Mouse (Mus musculus): ENCODE data around the gene Acsbg2. TPM values are rescaled to one million over a fixed set of nuclear protein-coding genes. Genes with fewer than 3 reads are reported as not detected.

The Acsbg2 gene
- total RNA-seq (2023): not detected

GRCm38 (mm10) chr17:56874237-56874636, at the start of gene Acsbg2:
Acsbg2 (minus strand) TSS chr17:56874447.

DNA sequence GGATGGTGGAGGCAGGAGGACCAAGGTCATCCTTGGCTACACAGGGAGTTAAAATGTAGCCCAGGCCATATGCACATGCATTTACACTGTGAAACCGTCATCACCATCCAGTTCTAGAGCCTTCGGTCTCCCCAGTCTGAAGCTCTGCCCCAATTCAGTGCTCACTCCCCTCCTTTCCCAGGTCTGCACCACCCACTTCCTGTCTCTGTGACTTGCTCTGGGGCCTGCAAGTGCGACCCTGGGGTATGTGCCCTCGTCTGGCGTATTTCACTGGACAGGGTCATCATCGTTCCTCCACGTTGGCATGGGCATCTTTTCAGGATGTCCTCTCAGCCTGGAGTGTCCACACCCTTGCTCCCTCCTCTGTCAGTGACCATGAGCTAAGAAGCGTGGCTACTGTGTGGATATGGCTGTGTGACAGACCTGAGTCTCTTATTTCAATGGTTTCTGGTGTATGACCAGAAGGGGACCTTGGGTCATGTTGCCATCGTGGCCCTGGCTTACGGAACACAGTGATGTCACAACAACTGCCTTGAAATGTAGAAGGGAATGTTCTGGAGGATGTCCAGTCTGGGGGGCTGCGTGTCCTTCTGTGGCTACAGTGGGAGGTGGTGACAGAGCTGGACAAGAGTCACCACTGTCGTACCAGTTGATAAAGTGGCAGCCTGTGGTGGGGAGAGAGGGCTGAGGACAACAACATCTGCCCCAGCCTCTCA, 847 bp upstream of the Acsbg2 start, which contains the start of gene 1700061G19Rik:
TSS of gene 1700061G19Rik (plus strand) at position 542 of the 716 bp plus-strand sequence.

GRCm38 (mm10) chr17:56830411-56831110, 43.7 kb downstream of the Acsbg2 start, which contains the start of gene Rfx2:
Rfx2 (minus strand) TSS chr17:56831013.

Other genes with a start within 250 kb of the Acsbg2 start
- gene Lonp1, start 247.6 kb downstream of the Acsbg2 start, total RNA-seq (2023): 47.3 TPM
- not detected for gene Catsperd, start 246.3 kb downstream of the Acsbg2 start, total RNA-seq (2023)
- gene Ranbp3, start 201.2 kb downstream of the Acsbg2 start, total RNA-seq (2023): 111 TPM
- gene Ndufa11, start 156.7 kb downstream of the Acsbg2 start, total RNA-seq (2023): 51.5 TPM
- gene Vmac, start 156.4 kb downstream of the Acsbg2 start, total RNA-seq (2023): 9.6 TPM
- not detected for gene Nrtn, start 116.9 kb downstream of the Acsbg2 start, total RNA-seq (2023)
- 60.0 TPM for gene Dus3l, start 109.7 kb downstream of the Acsbg2 start, total RNA-seq (2023)
- gene Prr22, start 104.2 kb downstream of the Acsbg2 start, total RNA-seq (2023): 2.1 TPM
- 21.6 TPM for gene Rfx2, start 43.4 kb downstream of the Acsbg2 start, total RNA-seq (2023)
- gene 1700061G19Rik, start 1.0 kb upstream of the Acsbg2 start, total RNA-seq (2023): 2.1 TPM
- 49.0 TPM for gene Mllt1, start 61.0 kb upstream of the Acsbg2 start, total RNA-seq (2023)
- gene Acer1, start 107.7 kb upstream of the Acsbg2 start, total RNA-seq (2023): not detected
- 27.6 TPM for gene Clpp, start 115.9 kb upstream of the Acsbg2 start, total RNA-seq (2023)
- 12.2 TPM for gene Alkbh7, start 122.9 kb upstream of the Acsbg2 start, total RNA-seq (2023)
- gene Pspn, start 125.6 kb upstream of the Acsbg2 start, total RNA-seq (2023): not detected
- gene Gtf2f1, start 136.8 kb upstream of the Acsbg2 start, total RNA-seq (2023): 70.0 TPM
- not detected for gene Gm17949, start 137.0 kb upstream of the Acsbg2 start, total RNA-seq (2023)
- gene Khsrp, start 157.1 kb upstream of the Acsbg2 start, total RNA-seq (2023): 116 TPM
- gene Slc25a41, start 167.2 kb upstream of the Acsbg2 start, total RNA-seq (2023): not detected
- 2.2 TPM for gene Crb3, start 184.7 kb upstream of the Acsbg2 start, total RNA-seq (2023)
- gene Slc25a23, start 185.4 kb upstream of the Acsbg2 start, total RNA-seq (2023): 22.2 TPM
- gene Dennd1c, start 204.1 kb upstream of the Acsbg2 start, total RNA-seq (2023): 160 TPM
- 1.5 TPM for gene Tubb4a, start 213.3 kb upstream of the Acsbg2 start, total RNA-seq (2023)
- gene Tnfsf9, start 230.9 kb upstream of the Acsbg2 start, total RNA-seq (2023): 0.40 TPM

Measured in CD8-positive naive resting alpha-beta T cell, adult 57 days (primary cell).